Mouse (Mus musculus) midbrain, postnatal 0 days (tissue): ENCODE data around the gene Tpx2. TPM values are rescaled to one million over a fixed set of nuclear protein-coding genes. Genes with fewer than 3 reads are reported as not detected.

Experiments
- ATAC-seq: fragments of 200-750 bp; cut with Nextera tagmentation; 2 replicates; pipeline ENCODE4 v1.8.0; 2017; ENCODE audit warnings: moderate number of reproducible peaks, mild to moderate bottlenecking, moderate TSS enrichment, moderate library complexity; ENCODE audit not compliant: low FRiP score
- DNase-seq: peaks from one replicate; pipeline ENCODE4 v3.0.0-alpha.2; 2015; ENCODE audit warnings: low spot score
- H3K27ac ChIP-seq: fragments of 300-500 bp; sonication (generic); 2 replicates; pipeline ENCODE4 v1.5.1; 2014; ENCODE audit warnings: low read depth, mild to moderate bottlenecking, low read length, mixed read lengths
- H3K27me3 ChIP-seq: fragments of 300-500 bp; sonication (generic); 2 replicates; pipeline ENCODE4 v1.6.1; 2014; ENCODE audit warnings: low read length, control low read depth, mixed read lengths; ENCODE audit not compliant: insufficient read depth
- H3K36me3 ChIP-seq: fragments of 300-500 bp; sonication (generic); 2 replicates; pipeline ENCODE4 v1.6.1; 2014; ENCODE audit warnings: low read length, control low read depth, mixed read lengths; ENCODE audit not compliant: insufficient read depth
- H3K4me1 ChIP-seq: fragments of 300-500 bp; sonication (generic); 2 replicates; pipeline ENCODE4 v1.6.1; 2014; ENCODE audit warnings: mild to moderate bottlenecking, control low read depth, antibody characterized with exemption, low read length, mixed read lengths; ENCODE audit not compliant: insufficient read depth
- H3K4me2 ChIP-seq: fragments of 300-500 bp; sonication (generic); 2 replicates; pipeline ENCODE4 v1.6.1; 2014; ENCODE audit warnings: low read depth, mild to moderate bottlenecking, low read length, mixed read lengths; ENCODE audit not compliant: poor library complexity, severe bottlenecking
- H3K4me3 ChIP-seq: fragments of 300-500 bp; sonication (generic); 2 replicates; pipeline ENCODE4 v1.5.1; 2014; ENCODE audit warnings: low read depth, mild to moderate bottlenecking, low read length, moderate library complexity
- H3K9ac ChIP-seq: fragments of 300-500 bp; sonication (generic); replicated peaks from 2 replicates; pipeline ENCODE4 v1.6.1; 2014; ENCODE audit warnings: mild to moderate bottlenecking, low read length, moderate library complexity, mixed read lengths; ENCODE audit not compliant: poor library complexity, severe bottlenecking
- H3K9me3 ChIP-seq: fragments of 300-500 bp; sonication (generic); 2 replicates; pipeline ENCODE4 v1.6.1; 2016; ENCODE audit warnings: low read length, control low read depth
- CTCF ChIP-seq: IDR thresholded peaks from 2 replicates; pipeline ENCODE4 v1.5.1; 2016; ENCODE audit warnings: antibody characterized with exemption, mild to moderate bottlenecking
- WGBS: fragments of 180-500 bp; shearing (Covaris S2); extraction: QIAGEN DNeasy Blood & Tissue Kit; methylation state at CpG from one replicate; pipeline ENCODE4 v1.1.7; 2014; 5-methylcytosine and 5-hydroxymethylcytosine counted together
- polyA plus RNA-seq: library from polyadenylated mRNA; unstranded; fragments of >200 nt; fragmentation: Nextera tagmentation; extraction: Ambion mirVana; gene quantifications from 2 replicates; pipeline ENCODE4 v1.2.1, GENCODE M21; 2015
- total RNA-seq: library from RNA; depleted of rRNA; stranded (reverse); fragments of >200 nt; gene quantifications from 2 replicates; pipeline ENCODE4 v1.2.3, GENCODE M21; 2014

Gene Tpx2
- total and polyA plus RNA-seq, 2 experiments from 2014 or later = 4.7 to 4.8 TPM

- H3K36me3 ChIP-seq = no peaks in the 10 kb centered on the region
- H3K4me1 ChIP-seq = no peaks in the 10 kb centered on the region
- ATAC-seq (no peak), DNase-seq (no peak)
- no peak overlapping the region for H3K4me2 ChIP-seq
- 60% methylated on average over 9 of the region's 9 CpGs for WGBS
- no peak for TF ChIP-seq CTCF
- peaks cover 4% of the 10 kb centered on the region; the same call in 1 of the 2 replicates for H3K27me3 ChIP-seq
- no peaks in the 10 kb centered on the region for H3K9me3 ChIP-seq
- no peak overlapping the region for H3K27ac ChIP-seq
- H3K9ac ChIP-seq = no peak overlapping the region
- no peak overlapping the region for H3K4me3 ChIP-seq
Observed at GRCm38 (mm10) chr2:152917671-152918070, 69.9 kb downstream of the Tpx2 start.

GRCm38 (mm10) chr2:152922376-152922775 lies 74.6 kb downstream of the Tpx2 start:
- Histone ChIP-seq H3K9me3 (no peaks in the 10 kb centered on the region), H3K27ac (no peak overlapping the region), H3K4me3 (no peak overlapping the region), H3K4me2 (no peak overlapping the region), H3K9ac (no peak overlapping the region), H3K27me3 (no peaks in the 10 kb centered on the region), H3K4me1 (no peaks in the 10 kb centered on the region), H3K36me3 (no peaks in the 10 kb centered on the region)
- 40% methylated on average over 6 of the region's 7 CpGs for WGBS
- ATAC-seq (no peak), DNase-seq (no peak)
- no peak; the same call in 1 of the 2 replicates for TF ChIP-seq CTCF

GRCm38 (mm10) chr2:152923621-152924020 lies 75.9 kb downstream of the Tpx2 start:
- H3K4me2 ChIP-seq = no peak overlapping the region
- no peak for DNase-seq
- H3K9me3 ChIP-seq = no peaks in the 10 kb centered on the region
- no peak for TF ChIP-seq CTCF
- H3K4me3 ChIP-seq = no peak overlapping the region
- no peak overlapping the region for H3K9ac ChIP-seq
- no peaks in the 10 kb centered on the region for H3K36me3 ChIP-seq
- H3K4me1 ChIP-seq = no peaks in the 10 kb centered on the region
- no peak overlapping the region for H3K27ac ChIP-seq
- no peak for ATAC-seq
- H3K27me3 ChIP-seq = no peaks in the 10 kb centered on the region
- 71% methylated on average over 3 of the region's 3 CpGs for WGBS

- no peak overlapping the region for H3K4me2 ChIP-seq
- no peak overlapping the region for H3K27ac ChIP-seq
- TF ChIP-seq CTCF = no peak
Observed at GRCm38 (mm10) chr2:152924128-152924527, 76.4 kb downstream of the Tpx2 start.

GRCm38 (mm10) chr2:152924543-152924942 lies 76.8 kb downstream of the Tpx2 start:
- no peak overlapping the region for H3K27ac ChIP-seq
- no peaks in the 10 kb centered on the region for H3K36me3 ChIP-seq
- 95% methylated on average over 5 of the region's 5 CpGs for WGBS
- no peak for ATAC-seq
- no peak for DNase-seq
- no peak overlapping the region for H3K9ac ChIP-seq
- H3K4me3 ChIP-seq = no peak overlapping the region
- H3K4me2 ChIP-seq = no peak overlapping the region
- no peaks in the 10 kb centered on the region for H3K9me3 ChIP-seq
- H3K27me3 ChIP-seq = no peaks in the 10 kb centered on the region
- TF ChIP-seq CTCF = no peak
- H3K4me1 ChIP-seq = no peaks in the 10 kb centered on the region

More at GRCm38 (mm10) chr2:152924128-152924527, 76.4 kb downstream of the Tpx2 start:
- Histone ChIP-seq H3K27me3 (no peaks in the 10 kb centered on the region), H3K9ac (no peak overlapping the region), H3K36me3 (no peaks in the 10 kb centered on the region), H3K4me1 (no peaks in the 10 kb centered on the region), H3K9me3 (no peaks in the 10 kb centered on the region), H3K4me3 (no peak overlapping the region)
- WGBS = 29% methylated on average over 8 of the region's 8 CpGs
- DNase-seq (no peak), ATAC-seq (no peak)

- H3K27ac ChIP-seq = no peak overlapping the region
- 67% methylated on average over 11 of the region's 11 CpGs for WGBS
Observed at GRCm38 (mm10) chr2:152925189-152925872, 77.6 kb downstream of the Tpx2 start.

More at GRCm38 (mm10) chr2:152925189-152925872, 77.6 kb downstream of the Tpx2 start:
- Histone ChIP-seq H3K4me3 (no peak overlapping the region), H3K9ac (no peak overlapping the region), H3K27me3 (no peaks in the 10 kb centered on the region), H3K4me2 (no peak overlapping the region), H3K36me3 (no peaks in the 10 kb centered on the region), H3K9me3 (no peaks in the 10 kb centered on the region), H3K4me1 (no peaks in the 10 kb centered on the region)
- no peak for DNase-seq
- ATAC-seq = no peak
- TF ChIP-seq CTCF = no peak
